In the genomic region with DNA sequence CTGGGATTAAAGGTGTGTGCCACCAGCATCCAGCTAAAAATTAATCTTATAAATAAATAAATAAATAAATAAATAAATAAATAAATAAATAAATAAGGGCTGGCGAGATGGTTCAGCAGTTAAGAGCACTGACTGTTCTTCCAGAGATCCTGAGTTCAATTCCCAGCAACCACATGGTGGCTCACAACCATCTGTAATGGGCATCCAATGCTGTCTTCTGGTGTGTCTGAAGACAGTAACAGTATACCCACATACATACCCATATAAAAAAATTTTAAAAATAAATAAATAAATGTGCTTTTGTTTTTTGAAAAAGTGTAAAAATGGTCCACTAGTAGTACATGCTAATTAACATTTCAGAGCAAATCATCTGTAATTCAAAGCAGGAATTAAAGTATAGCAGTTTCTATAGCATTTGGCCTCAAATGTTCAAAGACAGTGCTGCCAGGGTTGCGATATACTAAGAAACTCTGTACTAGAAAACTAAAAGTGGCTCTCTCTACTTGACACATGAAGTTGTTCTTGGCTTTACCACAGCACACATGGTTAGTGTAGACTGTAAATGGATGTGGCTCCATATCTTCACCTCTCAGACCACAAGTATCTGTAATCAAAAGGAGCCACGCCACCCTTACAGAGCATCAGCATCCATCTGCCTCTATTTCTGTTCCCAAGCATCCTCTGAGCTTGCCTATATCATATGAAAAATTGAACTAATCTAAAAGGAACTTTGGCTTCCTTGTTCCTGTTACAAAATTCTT, we compare ENCODE assay signal across 1 mouse cellular context.
TF ChIP-seq lines count a peak whose summit lies in the region.

No protein-coding gene starts in this region.

TF ChIP-seq in MEL, 35 proteins besides CTCF, POLR2A, EP300 and RAD21 (continued from another document):
- TF ChIP-seq MXI1 (IDR thresholded peaks at IDR 0.05; ENCODE audit: low read depth, low read length) (0 out of 2 replicates have a peak, but pooled peaks have one; percentile 39), NRF1 (IDR thresholded peaks at IDR 0.05; ENCODE audit: insufficient read depth, low read depth, low read length, poor library complexity, severe bottlenecking) (no peak), POLR2AphosphoS5 (IDR thresholded peaks at IDR 0.05; ENCODE audit: borderline replicate concordance, low read depth, low read length) (no peak), POLR2AphosphoS2 (IDR thresholded peaks at IDR 0.05; ENCODE audit: low read length) (no peak), MYC (IDR thresholded peaks at IDR 0.05; ENCODE audit: low read depth, low read length) (0 out of 2 replicates have a peak, but pooled peaks have one; percentile 18), ELF1 (IDR thresholded peaks at IDR 0.05; ENCODE audit: low read depth, low read length) (no peak), KAT2A (conservative IDR thresholded peaks at IDR 0.05; ENCODE audit: low read depth, low read length) (no peak), SIN3A (IDR thresholded peaks at IDR 0.05; ENCODE audit: low read length) (peak; percentile 33; the same call in 1 of the 2 replicates), TAL1 (IDR thresholded peaks at IDR 0.05; ENCODE audit: low read length) (peak; percentile 61)
